ENCODE assay signal across 19 mouse cellular contexts in genomic region chr2:58172963-58173362, GRCm38 (mm10). TPM values are rescaled to one million over a fixed set of nuclear protein-coding genes. Genes with fewer than 3 reads are reported as not detected.
"Had no signal": no experiment of that assay in that cellular context is flagged by ENCODE, and none has a peak within 500 bp of the region (broad histone marks: within the 10 kb centered on the region; RNA-seq: fewer than 3 reads in every experiment).

No protein-coding gene starts in this region.

- ATAC-seq: liver, postnatal 0 days; midbrain, embryonic 15.5 days had no signal

- H3K27me3 ChIP-seq: kidney, embryonic 15.5 days; lung, embryonic 15.5 days; midbrain, embryonic 12.5 days; midbrain, embryonic 15.5 days; neural tube, embryonic 13.5 days had no signal

- H3K27ac ChIP-seq: kidney, embryonic 15.5 days; left cerebral cortex, adult 2 months; liver, embryonic 14.5 days; lung, embryonic 15.5 days; midbrain, embryonic 12.5 days; neural tube, embryonic 13.5 days; stomach, postnatal 0 days had no signal

- H3K36me3 ChIP-seq: kidney, embryonic 15.5 days; lung, embryonic 15.5 days; midbrain, embryonic 12.5 days; midbrain, embryonic 15.5 days; neural tube, embryonic 13.5 days had no signal

- H3K9ac ChIP-seq: kidney, embryonic 15.5 days; liver, embryonic 14.5 days; liver, postnatal 0 days; lung, embryonic 15.5 days; midbrain, embryonic 12.5 days; midbrain, embryonic 15.5 days; neural tube, embryonic 13.5 days had no signal

- DNase-seq: kidney, adult 11 months; kidney, adult 8-10 months; kidney, postnatal 10 days; kidney, postnatal 36 days; layer of hippocampus, postnatal 36 days; liver, postnatal 0 days; lung, postnatal 10 days; lung, postnatal 36 days; thymus, postnatal 25 days had no signal

- H3K4me3 ChIP-seq: kidney, embryonic 15.5 days; left cerebral cortex, adult 2 months; lung, embryonic 15.5 days; midbrain, embryonic 12.5 days; midbrain, embryonic 15.5 days; myocyte; neural tube, embryonic 13.5 days had no signal

- H3K4me2 ChIP-seq: kidney, embryonic 15.5 days; lung, embryonic 15.5 days; midbrain, embryonic 12.5 days; midbrain, embryonic 15.5 days; neural tube, embryonic 13.5 days had no signal

- H3K9me3 ChIP-seq: kidney, embryonic 15.5 days; lung, embryonic 15.5 days; midbrain, embryonic 12.5 days; midbrain, embryonic 15.5 days; neural tube, embryonic 13.5 days had no signal

RNA-seq across cellular contexts. Expression of gene Cytip, which starts 22.4 kb away (rescaled TPM):
- total RNA-seq: left cerebral cortex, postnatal 36 days had no signal
